Mouse (Mus musculus) cerebellum, adult 9-10 months (tissue): ENCODE results near the gene Polr2b.

Experiments
- DNase-seq: peaks from one replicate; pipeline ENCODE4 v3.0.0; 2022

The Polr2b gene

GRCm38 (mm10) chr5:77309924-77310772 lies at the start of gene Polr2b, which contains the start of gene Noa1:
Polr2b (plus strand) TSS chr5:77310147.
Noa1 (minus strand) TSS chr5:77310084.
- peak; percentile 98 for DNase-seq

- no peak for DNase-seq
These were observed 48.8 kb upstream of the Polr2b start for GRCm38 (mm10) chr5:77261137-77261536.

GRCm38 (mm10) chr5:77262105-77262504 lies 47.8 kb upstream of the Polr2b start:
- no peak for DNase-seq

GRCm38 (mm10) chr5:77265081-77265670 lies 44.8 kb upstream of the Polr2b start, which contains the start of gene Rest:
Rest (plus strand) TSS chr5:77265491.
- DNase-seq = peak; percentile 37

GRCm38 (mm10) chr5:77265671-77266065 lies 44.3 kb upstream of the Polr2b start:
- peak; percentile 12 for DNase-seq

GRCm38 (mm10) chr5:77266066-77266885 lies 43.7 kb upstream of the Polr2b start:
- no peak for DNase-seq

- DNase-seq = no peak
These were observed 43.0 kb upstream of the Polr2b start for GRCm38 (mm10) chr5:77266886-77267401.

- DNase-seq = no peak
These were observed 42.5 kb upstream of the Polr2b start for GRCm38 (mm10) chr5:77267441-77267840.

GRCm38 (mm10) chr5:77267957-77268624 lies 41.9 kb upstream of the Polr2b start:
- no peak for DNase-seq

GRCm38 (mm10) chr5:77269399-77269798 lies 40.5 kb upstream of the Polr2b start:
- no peak for DNase-seq

GRCm38 (mm10) chr5:77273151-77273550 lies 36.8 kb upstream of the Polr2b start:
- DNase-seq = no peak

- no peak for DNase-seq
These were observed 34.0 kb upstream of the Polr2b start for GRCm38 (mm10) chr5:77275950-77276349.

- DNase-seq = no peak
These were observed 32.7 kb upstream of the Polr2b start for GRCm38 (mm10) chr5:77277204-77277603.

GRCm38 (mm10) chr5:77281518-77282174 lies 28.3 kb upstream of the Polr2b start:
- no peak for DNase-seq

GRCm38 (mm10) chr5:77282242-77282641 lies 27.7 kb upstream of the Polr2b start:
- peak; percentile 53 for DNase-seq

GRCm38 (mm10) chr5:77285685-77286084 lies 24.3 kb upstream of the Polr2b start:
- no peak for DNase-seq

- no peak for DNase-seq
These were observed 23.0 kb upstream of the Polr2b start for GRCm38 (mm10) chr5:77286904-77287303.

- DNase-seq = no peak
These were observed 22.0 kb upstream of the Polr2b start for GRCm38 (mm10) chr5:77287901-77288300.

GRCm38 (mm10) chr5:77289686-77290085 lies 20.3 kb upstream of the Polr2b start:
- DNase-seq = no peak

- DNase-seq = no peak
These were observed 19.3 kb upstream of the Polr2b start for GRCm38 (mm10) chr5:77290606-77291005.

- DNase-seq = no peak
These were observed 17.0 kb upstream of the Polr2b start for GRCm38 (mm10) chr5:77292803-77293522.
